Mouse (Mus musculus) c-Kit-positive CD71-positive TER-119-positive erythroid progenitor cells, embryonic 14.5 days (primary cell): ENCODE results near the gene Prcd.
"Not testable (repeated sequence)": the region's sequence is repeated elsewhere in the genome, so short reads cannot be mapped to it uniquely, and the experiment has no call there.

ENCODE experiments used
- DNase-seq: peaks from one replicate; pipeline ENCODE4 v3.0.0-alpha.2; 2013; ENCODE audit warnings: low spot score

The Prcd gene

DNA sequence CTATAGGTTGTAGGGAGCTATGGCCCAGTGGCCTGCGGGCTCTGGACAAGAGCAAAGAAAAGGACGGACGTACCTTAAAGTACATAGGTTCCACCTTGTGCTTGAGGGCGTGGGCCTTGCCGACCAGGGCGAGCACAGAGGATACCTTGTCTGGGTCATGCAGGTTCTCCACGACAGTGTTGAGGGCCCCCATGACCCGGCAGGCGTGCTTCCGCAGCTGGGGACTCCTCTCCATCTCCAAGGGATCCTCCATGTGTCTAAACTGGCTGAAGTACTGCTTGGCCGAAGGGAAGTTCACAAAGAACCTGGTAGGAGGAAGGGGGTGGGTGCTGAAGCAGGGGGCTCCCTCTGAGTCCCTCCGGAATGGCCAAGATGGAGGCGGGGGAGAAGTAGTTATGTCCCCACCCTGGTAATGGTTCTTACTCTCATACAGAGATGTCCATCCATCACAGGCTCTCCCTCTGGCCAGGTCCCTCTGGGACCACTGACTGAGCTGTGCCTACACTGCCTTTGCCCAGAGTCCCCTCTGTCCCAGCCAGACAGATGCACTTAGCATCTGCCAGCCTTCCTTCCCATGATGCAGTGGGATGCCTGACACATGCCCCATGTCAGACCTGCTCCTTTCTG lies 3.5 kb upstream of the Prcd start:
- DNase-seq: no peak

DNA sequence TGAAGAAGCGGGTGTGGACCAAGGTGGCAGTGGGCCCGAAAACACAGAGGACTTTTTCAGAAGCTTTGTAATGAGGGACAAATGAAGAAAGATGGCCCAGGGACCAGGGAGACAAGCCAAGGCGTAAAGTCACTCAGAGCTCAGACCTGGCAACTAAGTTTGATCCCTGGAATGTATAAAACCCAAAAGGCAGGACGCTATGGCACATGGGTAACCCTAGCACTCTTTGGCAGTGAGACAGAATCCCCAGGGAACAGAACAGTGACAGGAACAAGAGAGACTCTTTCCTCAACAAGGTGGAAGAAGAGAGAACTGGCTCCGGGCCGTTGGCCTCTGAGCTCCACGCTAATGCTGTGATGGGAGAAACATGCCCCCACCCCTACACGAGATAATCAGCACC lies 2.5 kb upstream of the Prcd start:
- no peak for DNase-seq

DNA sequence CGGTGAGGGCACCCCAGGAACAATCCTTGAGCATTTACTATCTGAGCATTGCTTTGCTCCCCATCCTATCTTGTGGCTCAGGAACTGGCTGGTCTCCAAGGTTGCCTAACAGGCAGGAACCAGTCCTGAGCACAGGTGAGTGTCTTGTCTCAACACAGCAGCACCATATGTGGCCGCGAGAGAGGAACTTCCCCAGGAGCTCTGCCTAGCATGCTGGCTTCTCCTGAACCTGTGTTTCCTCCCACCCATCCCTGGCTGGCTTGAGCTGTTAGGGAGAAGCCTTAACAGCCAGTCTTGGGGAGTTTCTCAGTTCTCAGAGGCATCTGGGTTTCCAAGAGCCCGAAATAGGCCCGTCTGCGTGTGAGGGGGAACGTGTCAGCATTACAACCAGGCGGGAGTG lies 2.0 kb upstream of the Prcd start:
- DNase-seq: no peak

DNA sequence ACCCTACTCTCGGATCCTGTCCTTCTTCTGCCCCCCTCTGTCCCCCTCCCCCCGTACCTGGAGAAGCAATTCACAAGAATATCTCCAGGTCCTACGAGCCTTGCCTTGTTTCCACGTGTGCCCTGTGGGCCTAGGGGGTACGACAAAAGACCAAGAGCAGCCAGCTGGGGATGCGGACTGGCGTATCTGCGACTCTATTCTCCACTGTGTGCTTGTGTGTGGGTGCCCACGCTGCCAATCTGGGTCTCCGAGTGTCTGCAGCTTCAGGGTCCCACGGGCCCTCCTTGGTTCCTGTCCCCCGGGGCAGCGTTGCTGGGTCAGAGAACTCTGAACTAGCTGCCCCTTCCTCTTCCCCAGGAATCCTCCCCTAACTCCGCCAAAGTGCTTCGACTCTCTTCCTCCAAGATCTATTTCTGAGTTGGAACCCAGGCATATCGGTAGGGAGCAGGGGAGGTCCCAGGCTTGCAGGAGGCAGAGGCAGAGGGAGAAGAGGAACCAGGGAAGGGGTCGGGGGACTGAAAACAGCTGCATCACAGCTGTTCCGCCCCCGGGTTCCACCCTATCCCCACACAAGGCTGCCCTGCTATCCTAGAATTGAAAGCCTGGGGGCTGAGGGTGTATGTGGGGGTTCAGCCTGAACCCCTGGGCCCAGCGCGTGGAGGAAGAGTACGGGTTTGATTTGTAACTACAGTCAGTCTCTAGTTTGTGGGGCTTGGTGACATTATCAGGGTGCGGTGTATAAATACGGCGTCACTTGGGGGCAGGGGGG lies 820 bp upstream of the Prcd start:
- no peak for DNase-seq

DNA sequence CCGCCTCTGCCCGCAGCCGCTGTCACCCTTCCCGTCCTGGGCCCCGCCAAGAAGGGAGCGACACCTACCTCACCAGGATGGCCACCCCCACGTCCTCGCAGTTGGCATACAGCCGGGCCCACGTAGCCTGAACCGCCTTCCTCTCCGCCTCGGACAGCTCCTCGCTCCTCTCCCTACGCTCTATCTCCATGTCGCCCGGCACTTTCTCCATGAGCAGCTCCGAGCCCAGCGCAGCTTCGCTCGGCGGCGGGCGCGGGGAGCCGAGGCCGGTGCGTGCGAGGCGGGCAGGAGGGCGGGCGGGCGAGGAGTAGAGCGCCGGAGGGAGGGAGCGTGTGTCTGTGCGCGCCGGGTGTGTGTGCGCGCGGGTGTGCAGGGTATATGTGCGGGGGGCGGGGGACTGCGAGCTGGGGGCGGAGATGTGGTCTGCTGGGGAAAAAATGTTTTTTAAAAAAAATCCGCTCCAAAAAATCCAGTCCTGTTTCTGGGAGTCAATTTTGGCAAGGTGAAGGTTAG lies 431 bp downstream of the Prcd start:
- DNase-seq: no peak

DNA sequence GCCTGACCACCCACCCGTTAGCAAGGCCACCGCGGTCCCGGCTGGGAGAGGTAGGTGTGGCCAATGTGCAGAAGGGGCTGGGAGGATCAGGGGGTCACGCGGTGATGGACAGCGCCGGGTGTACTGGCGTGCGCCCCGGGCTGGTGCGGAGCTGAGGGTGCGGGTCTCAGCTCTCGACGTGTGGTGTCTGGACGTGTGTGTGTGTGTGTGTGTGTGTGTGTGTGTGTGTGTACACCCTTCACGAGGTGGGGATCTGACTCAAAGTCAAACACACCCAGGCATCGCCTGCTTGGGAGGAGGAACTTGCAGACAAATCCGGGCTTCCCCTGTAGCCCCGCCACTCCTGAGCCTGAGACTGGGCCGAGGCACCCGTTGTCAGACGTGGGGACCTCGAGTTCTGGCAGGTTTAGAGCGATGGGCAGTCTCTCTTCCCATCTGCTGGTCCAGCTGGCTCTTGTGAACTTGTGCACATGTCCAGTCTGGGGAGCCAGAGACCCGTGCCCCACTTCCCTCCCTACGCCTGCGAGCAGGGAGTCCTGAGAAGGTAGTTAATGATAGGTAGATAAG lies 1.0 kb downstream of the Prcd start, which contains the start of gene Cygb:
Cygb (minus strand) TSS at position 59 of the 567 bp plus-strand sequence.
- no peak for DNase-seq

DNA sequence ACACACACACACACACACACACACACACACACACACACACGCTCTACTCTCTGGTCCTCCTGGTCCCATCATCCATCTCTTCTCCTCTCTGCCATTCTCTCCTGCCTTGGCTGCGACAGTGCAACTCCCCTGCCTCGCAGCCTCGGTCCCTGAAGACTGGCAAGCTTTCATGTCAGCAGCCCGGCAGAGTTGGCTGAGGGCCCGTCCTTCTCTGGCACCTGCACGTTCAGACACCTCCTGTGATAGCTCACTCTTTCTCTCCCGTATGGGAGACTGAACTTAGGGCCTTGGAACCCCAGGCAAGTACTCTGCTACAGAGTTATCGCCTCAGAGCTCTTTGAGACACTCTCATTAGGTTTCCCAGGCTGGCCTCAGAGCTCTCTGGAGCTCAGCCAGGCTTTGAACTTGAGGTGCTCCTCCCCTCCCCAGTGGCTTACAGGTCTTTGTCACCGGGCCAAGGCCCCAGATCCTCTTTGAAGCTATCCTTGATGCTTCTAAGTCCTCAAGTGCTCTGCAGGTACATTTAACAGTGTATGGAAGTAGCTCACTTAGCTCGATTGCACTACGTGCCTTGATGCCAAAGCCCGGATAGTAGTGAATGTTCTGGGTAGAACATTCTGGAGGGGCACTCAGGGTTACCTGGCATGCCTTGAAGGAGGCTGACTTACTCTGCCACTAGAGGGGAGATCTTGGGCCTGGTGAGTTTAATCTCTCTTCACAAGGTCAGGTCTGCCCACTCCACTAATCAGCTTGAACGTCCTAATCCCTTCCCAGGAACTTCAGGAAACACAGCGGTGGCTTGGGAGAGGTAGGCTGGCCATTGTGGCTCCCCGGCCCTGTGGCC lies 3.2 kb downstream of the Prcd start:
- DNase-seq: no peak

DNA sequence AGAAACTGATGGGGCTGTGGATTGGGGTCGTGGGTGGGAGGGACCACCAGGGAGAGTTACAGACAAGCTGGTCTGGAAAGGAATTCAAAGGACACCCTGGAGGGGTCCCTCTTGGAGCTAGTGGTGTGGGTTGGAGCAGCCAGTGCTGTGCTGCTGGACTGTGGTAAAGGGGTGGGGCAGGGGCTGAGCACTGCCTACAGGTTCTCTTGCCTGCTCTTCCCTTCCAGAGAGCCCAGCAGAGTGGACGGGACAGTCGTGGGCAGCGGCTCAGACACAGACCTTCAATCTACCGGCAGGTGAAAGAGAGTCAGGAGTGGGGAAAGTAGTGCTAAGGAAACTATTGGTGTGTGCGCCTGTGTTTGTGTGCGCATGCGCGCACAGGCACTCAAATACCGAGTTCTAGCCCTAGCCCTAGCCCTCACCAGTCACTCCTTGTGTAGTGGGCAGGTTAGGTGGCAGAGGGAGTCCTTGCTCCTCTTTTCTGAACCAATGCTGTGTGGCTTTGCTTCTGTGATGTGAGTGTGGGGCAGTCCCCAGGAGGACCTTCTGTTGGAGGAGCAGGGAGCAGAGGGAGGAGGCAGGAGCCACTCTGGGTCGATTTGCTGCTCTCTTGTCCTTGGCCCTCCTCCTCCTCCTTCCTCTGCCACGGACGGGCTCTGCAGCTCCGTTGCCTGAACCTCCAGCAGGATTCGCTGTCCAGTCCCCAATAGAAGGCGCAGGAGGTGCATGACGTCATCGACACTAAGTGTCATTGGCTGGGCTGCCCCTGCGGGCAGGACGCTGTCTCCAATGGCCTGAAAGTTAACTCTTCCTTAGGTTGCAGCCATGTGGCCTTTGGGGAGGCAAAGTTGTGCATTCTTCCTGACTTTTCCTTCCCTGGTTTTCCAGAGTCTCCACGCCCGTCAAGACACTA lies 4.2 kb downstream of the Prcd start:
- DNase-seq: peak; percentile 84

DNA sequence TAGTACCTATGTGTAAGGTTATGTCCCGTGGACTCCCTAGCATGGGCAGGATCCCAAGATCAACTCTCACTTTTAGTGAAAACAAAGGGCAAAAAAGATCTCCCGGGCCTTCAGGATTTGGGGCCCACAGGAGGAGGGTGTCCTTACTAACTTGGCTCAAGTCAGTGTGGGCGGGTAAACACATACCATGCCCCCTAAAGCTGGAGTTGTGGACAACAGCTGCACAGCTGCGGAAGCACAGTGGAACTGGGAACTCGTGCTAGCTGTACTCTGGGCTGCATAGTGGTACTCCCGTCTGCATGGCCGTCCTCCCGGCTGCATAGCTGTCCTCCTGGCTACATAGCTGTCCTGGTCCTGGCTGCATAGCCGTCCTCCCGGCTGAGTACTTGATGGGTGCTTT lies 4.9 kb downstream of the Prcd start:
- no peak for DNase-seq

DNA sequence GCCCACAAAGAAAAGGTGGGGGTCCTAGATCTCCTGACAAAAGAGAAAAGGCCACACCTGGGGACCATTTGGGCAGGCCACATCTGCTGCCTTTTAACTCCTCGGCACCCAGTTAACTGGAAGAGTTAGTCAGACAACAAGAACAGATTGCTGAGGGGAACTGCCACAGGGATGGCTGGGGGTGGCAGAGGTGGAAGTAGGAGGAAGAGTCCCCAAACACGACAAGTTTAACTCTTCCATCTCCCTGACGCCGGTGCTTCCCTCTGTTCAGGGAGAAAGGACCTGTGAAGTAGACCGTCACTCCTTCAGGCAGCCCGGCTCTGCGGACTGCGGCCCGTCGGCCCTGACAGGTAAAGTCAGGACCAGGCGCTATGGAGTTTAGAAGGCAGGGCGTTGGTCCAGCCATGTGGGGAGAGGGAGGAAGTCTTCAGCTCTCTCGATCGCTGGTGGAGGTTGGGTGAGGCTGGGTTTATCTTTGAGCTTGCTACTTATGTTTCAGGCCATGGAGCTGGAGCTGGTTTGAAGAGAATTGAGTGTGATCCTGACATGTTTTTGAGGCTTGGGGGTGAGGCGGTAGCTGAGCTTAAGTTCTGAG lies 5.8 kb downstream of the Prcd start:
- DNase-seq: no peak

DNA sequence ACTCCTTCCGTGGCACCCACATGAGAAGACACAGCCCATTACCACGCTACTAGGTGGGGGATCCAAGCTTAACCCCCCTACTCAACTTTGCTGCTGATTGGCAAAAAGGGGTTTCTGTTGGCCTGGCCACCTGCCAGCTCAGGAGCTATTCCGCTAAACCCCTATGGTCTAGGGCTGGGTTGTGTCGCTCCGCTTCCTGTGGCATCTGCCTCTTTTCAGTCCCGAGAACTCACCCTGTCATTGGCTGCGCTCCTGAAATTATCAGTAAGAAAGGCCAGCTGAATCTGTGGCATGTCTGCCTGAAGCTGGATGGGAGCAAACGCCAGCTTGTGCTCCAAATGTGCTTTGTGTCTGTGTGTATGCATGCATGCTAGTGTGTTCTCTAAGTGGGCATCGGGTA lies 6.8 kb downstream of the Prcd start:
- no peak for DNase-seq

DNA sequence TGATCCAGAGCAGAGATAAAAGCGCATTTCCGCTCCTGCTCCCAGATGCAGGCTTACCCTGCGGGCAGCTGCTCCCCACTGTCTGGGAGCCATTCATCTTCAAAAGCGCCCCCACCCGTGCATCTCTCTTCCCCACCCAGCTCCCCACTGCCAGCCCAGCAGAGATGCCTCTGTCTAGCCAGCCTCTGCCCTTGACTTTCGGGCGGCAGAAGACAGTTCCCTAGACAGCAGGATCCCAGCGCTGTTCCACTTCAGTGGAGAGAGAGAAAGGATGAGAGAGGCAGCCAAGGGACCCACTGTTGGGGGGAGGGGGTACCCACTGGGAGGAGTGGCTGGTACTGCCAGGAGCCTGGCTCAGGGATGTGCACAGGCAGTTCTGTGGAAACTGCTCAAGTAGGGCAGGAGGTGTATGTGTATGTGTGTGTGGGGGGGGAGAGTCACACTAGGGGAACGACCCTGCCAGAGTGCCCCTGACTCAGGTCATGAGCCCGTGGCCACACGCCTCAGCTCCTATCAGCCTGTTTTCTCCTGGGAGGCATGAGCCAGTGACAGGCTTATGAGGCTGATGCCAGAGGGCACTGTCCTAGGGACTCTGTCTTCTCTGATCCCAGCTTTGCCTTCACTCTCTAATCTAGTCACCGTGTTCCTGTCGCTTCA lies 8.1 kb downstream of the Prcd start:
- DNase-seq: no peak

DNA sequence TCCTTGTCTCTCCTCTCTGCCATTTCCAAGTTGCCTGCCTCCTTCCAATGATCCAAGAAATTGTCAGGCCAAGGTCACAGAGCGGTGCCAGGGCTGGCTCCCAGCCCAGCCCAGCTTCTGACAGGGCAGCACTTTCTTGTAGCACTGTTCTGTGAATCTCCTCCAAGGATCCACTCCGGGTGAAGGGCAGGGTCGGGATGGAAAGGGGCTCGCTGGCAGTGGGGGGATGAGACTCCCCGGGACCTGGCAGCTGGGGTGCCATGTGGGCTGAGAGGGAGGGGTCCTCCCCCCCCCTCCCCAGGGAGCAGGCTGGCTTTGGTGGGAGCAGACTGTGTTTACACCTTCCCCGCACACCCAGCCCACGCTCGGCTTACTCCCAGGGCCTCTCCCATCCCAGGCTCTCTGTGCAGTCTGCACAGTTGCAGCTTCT lies 8.6 kb downstream of the Prcd start:
- DNase-seq: no peak

DNA sequence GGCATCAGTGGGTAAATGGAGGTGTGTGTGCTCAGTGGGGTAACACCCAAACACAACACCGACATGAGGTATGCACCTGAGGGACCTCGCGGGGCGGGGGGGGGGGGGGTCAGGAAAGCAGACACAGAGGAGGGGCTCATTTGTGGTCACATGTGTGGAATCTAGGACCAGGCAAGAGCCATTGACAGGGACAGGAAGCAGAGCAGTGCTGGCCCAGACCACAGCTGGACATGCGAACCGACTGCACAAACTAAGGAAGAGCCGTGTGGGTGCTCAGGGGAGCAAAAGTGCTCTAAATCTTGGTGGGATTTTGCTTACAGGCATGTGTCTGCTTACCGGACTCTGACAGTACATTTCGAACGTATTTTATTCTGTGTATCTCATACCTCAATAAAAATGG lies 12.0 kb downstream of the Prcd start:
- DNase-seq: no peak

DNA sequence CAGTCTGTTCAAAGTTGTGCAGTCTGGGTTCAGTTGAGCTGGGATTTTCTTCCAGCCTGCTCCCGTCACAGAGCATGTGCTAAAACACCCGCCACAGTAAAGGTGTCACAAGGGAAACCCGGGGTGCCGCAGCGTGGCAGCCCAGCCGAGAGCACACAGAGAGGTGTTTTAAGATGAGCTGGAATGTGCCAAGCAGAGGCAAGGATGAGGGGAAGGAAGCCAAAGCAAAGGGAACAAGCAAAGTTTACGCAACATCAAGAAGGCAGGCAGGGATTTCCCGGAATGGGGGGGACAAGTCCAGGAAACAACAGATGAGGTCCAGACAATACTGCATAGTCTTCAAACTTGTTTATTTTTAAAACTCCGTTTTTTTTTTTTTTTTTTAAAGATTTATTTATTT lies 13.2 kb downstream of the Prcd start:
- no peak for DNase-seq

DNA sequence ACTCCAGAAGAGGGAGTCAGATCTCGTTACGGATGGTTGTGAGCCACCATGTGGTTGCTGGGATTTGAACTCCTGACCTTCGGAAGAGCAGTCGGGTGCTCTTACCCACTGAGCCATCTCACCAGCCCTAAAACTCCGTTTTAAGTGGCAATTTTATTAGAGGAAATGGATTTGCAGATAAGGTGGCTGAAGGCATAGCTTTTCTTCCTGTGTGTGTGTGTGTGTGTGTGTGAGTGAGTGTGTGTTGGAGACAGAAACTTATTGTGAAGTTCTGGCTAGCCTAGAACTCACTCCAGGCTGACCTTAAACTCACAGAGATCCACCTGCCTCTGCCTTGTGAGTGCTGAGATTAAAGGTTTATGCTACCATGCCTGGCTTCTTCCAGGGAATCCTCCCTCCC lies 13.7 kb downstream of the Prcd start:
- DNase-seq: not testable (repeated sequence)

DNA sequence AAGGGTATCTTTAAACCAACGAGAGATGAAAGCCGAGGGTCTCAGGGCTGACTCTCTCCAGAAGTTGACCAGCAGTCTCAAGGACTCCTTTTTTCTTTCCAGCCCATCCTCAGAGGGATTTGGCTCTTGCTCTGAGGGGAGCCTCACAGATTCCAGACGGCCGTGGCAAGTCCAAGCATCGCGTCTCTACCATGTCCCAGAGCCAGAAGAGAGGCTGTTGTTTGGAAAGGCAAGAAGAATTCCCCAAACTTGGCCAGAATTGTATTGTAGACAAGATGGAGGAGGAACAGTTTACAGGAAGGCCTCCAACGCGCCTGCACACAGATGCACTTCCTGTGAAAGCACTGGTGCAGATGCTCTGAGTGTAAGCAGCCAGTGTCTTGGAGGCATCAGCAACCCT lies 14.6 kb downstream of the Prcd start:
- DNase-seq: no peak

DNA sequence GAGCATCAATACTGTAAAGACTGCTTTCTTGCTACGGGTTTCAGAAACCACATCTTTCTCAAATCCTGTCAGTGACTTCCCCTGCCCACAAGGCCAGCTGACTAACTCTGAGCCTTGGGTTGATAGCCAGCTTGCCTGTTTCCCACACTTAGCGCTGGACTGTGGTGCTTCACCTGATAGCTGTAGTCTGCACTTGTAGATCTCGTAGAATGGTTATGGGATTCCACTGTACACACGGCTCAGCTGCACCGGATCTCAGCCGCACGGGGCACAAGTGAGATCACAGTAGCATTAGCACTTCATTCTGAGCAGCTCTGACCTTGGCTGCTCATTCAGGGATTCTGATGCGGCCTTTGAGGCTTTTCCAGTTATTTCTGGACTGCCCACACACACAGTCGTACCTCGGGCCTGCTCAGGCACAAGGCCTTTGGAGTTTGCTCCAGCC lies 15.1 kb downstream of the Prcd start:
- no peak for DNase-seq

DNA sequence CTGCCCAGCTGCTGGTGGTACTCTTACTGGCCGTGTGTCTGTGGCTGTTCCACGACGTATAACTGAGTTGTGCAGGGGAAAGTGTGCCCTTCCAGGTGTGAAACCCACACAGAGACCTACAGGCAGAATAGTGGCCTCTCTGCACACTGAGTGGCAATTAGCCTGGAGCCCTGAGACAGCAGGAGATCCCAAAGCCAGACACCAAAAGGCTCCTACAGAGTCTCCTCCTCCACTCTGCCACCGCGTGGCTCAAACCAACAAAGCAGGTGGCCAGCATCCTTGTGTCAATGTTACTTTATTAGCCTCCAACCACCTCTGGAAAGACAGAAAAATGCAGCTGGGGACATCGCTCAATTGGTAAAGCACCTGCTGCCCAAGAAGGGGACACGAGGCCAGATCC lies 15.5 kb downstream of the Prcd start:
- no peak for DNase-seq

DNA sequence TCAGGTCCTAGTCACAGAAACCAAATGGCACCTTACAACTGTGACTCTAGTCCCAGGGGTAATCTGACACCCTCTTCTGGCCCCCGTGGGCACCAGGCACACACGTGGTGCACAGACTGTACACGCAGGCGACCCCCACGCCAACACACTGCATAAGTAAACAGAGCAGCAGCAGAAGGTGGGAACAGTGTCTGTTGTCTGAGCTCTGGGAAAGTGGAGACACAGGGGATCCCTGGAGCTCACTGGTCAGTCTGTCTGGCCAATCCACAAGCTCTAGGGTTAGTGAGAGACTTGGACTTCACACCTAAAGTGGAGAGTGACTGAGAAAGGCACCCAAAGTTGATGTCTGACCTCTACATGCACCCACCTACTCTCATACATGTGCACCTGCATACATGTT lies 16.0 kb downstream of the Prcd start:
- DNase-seq: no peak
